Mouse (Mus musculus) MEL (cell line): ENCODE data around the gene Ovca2. TPM values are rescaled to one million over a fixed set of nuclear protein-coding genes. Genes with fewer than 3 reads are reported as not detected.
A peak's percentile ranks its signal among the peaks of the same experiment; 100 is the strongest.

Source experiments
- DNase-seq: peaks from one replicate; pipeline ENCODE4 v3.0.0; 2011; ENCODE audit warnings: low read depth, low spot score
- H3K27ac ChIP-seq: 2 replicates; pipeline ENCODE4 v1.5.1; 2012; ENCODE audit warnings: low read depth, mild to moderate bottlenecking, control low read depth, low read length, moderate library complexity; ENCODE audit not compliant: control insufficient read depth
- H3K27me3 ChIP-seq, 2 experiments: fragments of 150-350 bp in 1 of 2; sonication (generic) in 1 of 2; 2 replicates each; pipeline ENCODE4 v1.6.1; 2012; ENCODE audit warnings: low read length in 2 of 2, mild to moderate bottlenecking in 2 of 2, improper control_type of control experiment in 1 of 2, moderate library complexity in 1 of 2; ENCODE audit not compliant: insufficient read depth in 2 of 2, control insufficient read depth in 1 of 2
- H3K36me3 ChIP-seq, 2 experiments: 2 replicates each; pipeline ENCODE4 v1.6.1; 2012 to 2014; ENCODE audit warnings: low read length in 2 of 2, improper control_type of control experiment in 1 of 2, inconsistent platforms in 1 of 2, mild to moderate bottlenecking in 1 of 2; ENCODE audit not compliant: insufficient read depth in 2 of 2, control insufficient read depth in 1 of 2
- H3K4me1 ChIP-seq, 2 experiments: fragments of 150-350 bp in 1 of 2; sonication (generic) in 1 of 2; 2 replicates each; pipeline ENCODE4 v1.6.1; 2012; ENCODE audit warnings: low read length in 2 of 2, improper control_type of control experiment in 1 of 2, mild to moderate bottlenecking in 1 of 2; ENCODE audit not compliant: insufficient read depth in 2 of 2, control insufficient read depth in 1 of 2
- H3K4me3 ChIP-seq, 2 experiments: fragments of 150-350 bp in 1 of 2; sonication (generic) in 1 of 2; 2 replicates each; pipeline ENCODE4 v1.5.1; 2012; ENCODE audit warnings: low read depth in 2 of 2, low read length in 2 of 2, mild to moderate bottlenecking in 2 of 2, moderate library complexity in 2 of 2, control low read depth in 1 of 2, improper control_type of control experiment in 1 of 2; ENCODE audit not compliant: control insufficient read depth in 1 of 2, insufficient read depth in 1 of 2
- H3K79me2 ChIP-seq: 2 replicates; pipeline ENCODE4 v1.6.1; 2012; ENCODE audit warnings: mild to moderate bottlenecking, low read length, moderate library complexity; ENCODE audit not compliant: control insufficient read depth, poor library complexity, insufficient read depth
- H3K9ac ChIP-seq: 2 replicates; pipeline ENCODE4 v1.6.1; 2012; ENCODE audit warnings: low read depth, mild to moderate bottlenecking, control low read depth, low read length, moderate library complexity; ENCODE audit not compliant: control insufficient read depth, poor library complexity, severe bottlenecking
- H3K9me3 ChIP-seq: fragments of 150-350 bp; sonication (generic); replicated peaks from 2 replicates; pipeline ENCODE4 v1.6.1; 2012; ENCODE audit warnings: mild to moderate bottlenecking, low read length, improper control_type of control experiment, moderate library complexity; ENCODE audit not compliant: insufficient read depth
- CHD1 ChIP-seq: IDR thresholded peaks from 2 replicates; pipeline ENCODE4 v1.6.1; 2012; ENCODE audit warnings: low read depth, mild to moderate bottlenecking, inconsistent platforms, low read length, improper control_type of control experiment
- EP300 ChIP-seq, 2 experiments: IDR thresholded peaks; 2 replicates each; pipeline ENCODE4 v1.6.1; 2011; ENCODE audit warnings: improper control_type of control experiment in 2 of 2, low read length in 2 of 2, low read depth in 1 of 2, mild to moderate bottlenecking in 1 of 2
- GABPA ChIP-seq: IDR thresholded peaks from 2 replicates; pipeline ENCODE4 v1.6.1; 2012; ENCODE audit warnings: low read depth, mild to moderate bottlenecking, inconsistent platforms, low read length, improper control_type of control experiment, moderate library complexity
- GATA1 ChIP-seq: IDR thresholded peaks from 2 replicates; pipeline ENCODE4 v1.6.1; 2011; ENCODE audit warnings: low read depth, low read length, improper control_type of control experiment
- JUND ChIP-seq: IDR thresholded peaks from 2 replicates; pipeline ENCODE4 v1.6.1; 2011; ENCODE audit warnings: low read depth, mild to moderate bottlenecking, improper control_type of control experiment, low read length
- MEF2A ChIP-seq: IDR thresholded peaks from 2 replicates; pipeline ENCODE4 v1.6.1; 2014; ENCODE audit warnings: low read depth, mild to moderate bottlenecking, inconsistent platforms, low read length, improper control_type of control experiment; ENCODE audit not compliant: poor library complexity, insufficient replicate concordance, severe bottlenecking; ENCODE audit errors: extremely low read depth
- MYB ChIP-seq: IDR thresholded peaks from 2 replicates; pipeline ENCODE4 v1.6.1; 2011; ENCODE audit warnings: mild to moderate bottlenecking, low read depth, low read length, improper control_type of control experiment
- POLR2A ChIP-seq, 2 experiments: IDR thresholded peaks; 2 replicates each; pipeline ENCODE4 v1.6.1; 2011 to 2012; ENCODE audit warnings: low read length in 2 of 2, mild to moderate bottlenecking in 2 of 2, control low read depth in 1 of 2, improper control_type of control experiment in 1 of 2, low read depth in 1 of 2, moderate library complexity in 1 of 2; ENCODE audit not compliant: control insufficient read depth in 1 of 2, insufficient read depth in 1 of 2, poor library complexity in 1 of 2
- UBTF ChIP-seq: IDR thresholded peaks from 2 replicates; pipeline ENCODE4 v1.6.1; 2012; ENCODE audit warnings: low read depth, mild to moderate bottlenecking, inconsistent platforms, low read length, improper control_type of control experiment, moderate library complexity, borderline replicate concordance; ENCODE audit not compliant: insufficient read depth
- ZNF384 ChIP-seq: IDR thresholded peaks from 2 replicates; pipeline ENCODE4 v1.6.1; 2012; ENCODE audit warnings: low read depth, mild to moderate bottlenecking, inconsistent platforms, low read length, improper control_type of control experiment
- polyA plus RNA-seq, 2 experiments: library from polyadenylated mRNA; stranded (reverse) in 1 of 2; unstranded in 1 of 2; fragments of >175 nt in 1 of 2; fragments of >200 nt in 1 of 2; gene quantifications; 2 replicates each; pipeline versions ENCODE4 v1.2.1 to v1.2.4; 2012; ENCODE audit warnings: low replicate concordance in 2 of 2, low read depth in 1 of 2; ENCODE audit not compliant: insufficient read length in 2 of 2, insufficient read depth in 1 of 2, missing spikeins in 1 of 2
- total RNA-seq: library from RNA; depleted of rRNA; stranded (reverse); fragments of 300-350 nt; gene quantifications from 2 replicates; pipeline ENCODE4 v1.2.3, GENCODE M21; 2012

The Ovca2 gene
- total and polyA plus RNA-seq, 3 experiments: 23.1 to 33.1 TPM; not detected in 1

DNA sequence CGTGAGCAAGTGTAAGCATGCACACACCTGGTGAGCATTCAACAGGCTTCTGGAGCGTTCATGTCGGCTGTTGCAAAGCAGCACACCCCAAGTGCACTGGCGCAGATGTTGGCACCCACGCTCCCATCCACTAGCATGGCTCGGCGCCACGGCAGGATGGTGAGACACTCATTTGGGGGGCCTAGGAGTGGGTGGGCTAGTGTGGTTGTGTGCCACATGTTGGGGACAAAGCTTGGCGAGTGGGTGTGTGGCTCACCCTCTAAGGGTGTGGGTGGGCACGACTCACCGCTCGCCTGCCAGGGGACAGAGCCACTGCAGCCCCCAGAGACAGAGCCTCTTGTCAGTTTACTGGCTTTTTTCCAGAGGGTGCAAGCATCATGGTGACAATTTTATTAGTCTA, 22.3 kb upstream of the Ovca2 start:
- peaks cover 2 to 5% of the 10 kb centered on the region in 2 experiments; a peak in 3 of 4 replicates for H3K4me1 ChIP-seq
- no peak for DNase-seq
- no peaks in the 10 kb centered on the region for H3K36me3 ChIP-seq
- no peak overlapping the region for H3K9ac ChIP-seq
- TF ChIP-seq GATA1 (no peak), UBTF (no peak), ZNF384 (no peak), CHD1 (no peak), POLR2A (IDR thresholded peaks at IDR 0.05; ENCODE audit: control insufficient read depth in 1 of 2, insufficient read depth in 1 of 2, low read depth in 1 of 2, low read length in 2 of 2, poor library complexity in 1 of 2) (no peak)
- H3K79me2 ChIP-seq: no peaks in the 10 kb centered on the region
- H3K27ac ChIP-seq: no peak overlapping the region
- no peaks in the 10 kb centered on the region for H3K27me3 ChIP-seq
- H3K9me3 ChIP-seq: no peaks in the 10 kb centered on the region
- no peak overlapping the region for H3K4me3 ChIP-seq

GRCm38 (mm10) chr11:75199951-75200350, 21.3 kb upstream of the Ovca2 start:
- no peaks in the 10 kb centered on the region for H3K79me2 ChIP-seq

GRCm38 (mm10) chr11:75198792-75199191, 20.2 kb upstream of the Ovca2 start:
- Histone ChIP-seq H3K9me3 (no peaks in the 10 kb centered on the region), H3K27me3 (peaks cover 2 to 14% of the 10 kb centered on the region in 2 experiments; a peak in 2 of 4 replicates), H3K4me1 (peaks cover 2 to 15% of the 10 kb centered on the region in 2 experiments; a peak in 3 of 4 replicates), H3K4me3 (no peak overlapping the region), H3K79me2 (no peaks in the 10 kb centered on the region), H3K9ac (no peak overlapping the region), H3K36me3 (no peaks in the 10 kb centered on the region), H3K27ac (no peak overlapping the region)
- DNase-seq: no peak
- TF ChIP-seq MYB (no peak), EP300 (IDR thresholded peaks at IDR 0.05; ENCODE audit: low read depth in 1 of 2, low read length in 2 of 2) (no peak), GABPA (no peak), UBTF (no peak), MEF2A (no peak)

More at GRCm38 (mm10) chr11:75199951-75200350, 21.3 kb upstream of the Ovca2 start:
- TF ChIP-seq JUND: 0 out of 2 replicates have a peak, but pooled peaks have one; percentile 26
- TF ChIP-seq POLR2A (IDR thresholded peaks at IDR 0.05; ENCODE audit: control insufficient read depth in 1 of 2, insufficient read depth in 1 of 2, low read depth in 1 of 2, low read length in 2 of 2, poor library complexity in 1 of 2): no peak
- peaks cover 2 to 7% of the 10 kb centered on the region in 2 experiments; a peak in 3 of 4 replicates for H3K4me1 ChIP-seq
- H3K4me3 ChIP-seq: no peak overlapping the region
- peak; percentile 75 for DNase-seq
- H3K9ac ChIP-seq: no peak overlapping the region
- no peaks in the 10 kb centered on the region for H3K9me3 ChIP-seq
- no peak overlapping the region for H3K27ac ChIP-seq
- H3K36me3 ChIP-seq: no peaks in the 10 kb centered on the region
- peaks cover 0 to 3% of the 10 kb centered on the region in 2 experiments; a peak in 1 of 4 replicates for H3K27me3 ChIP-seq
